Mouse (Mus musculus): ENCODE data around the gene Tmem40. TPM values are rescaled to one million over a fixed set of nuclear protein-coding genes. Genes with fewer than 3 reads are reported as not detected.
A peak's percentile ranks its signal among the peaks of the same experiment; 100 is the strongest.

The Tmem40 gene
- polyA plus RNA-seq, 1 experiment from 2014 or later, result 2.1 TPM

DNA sequence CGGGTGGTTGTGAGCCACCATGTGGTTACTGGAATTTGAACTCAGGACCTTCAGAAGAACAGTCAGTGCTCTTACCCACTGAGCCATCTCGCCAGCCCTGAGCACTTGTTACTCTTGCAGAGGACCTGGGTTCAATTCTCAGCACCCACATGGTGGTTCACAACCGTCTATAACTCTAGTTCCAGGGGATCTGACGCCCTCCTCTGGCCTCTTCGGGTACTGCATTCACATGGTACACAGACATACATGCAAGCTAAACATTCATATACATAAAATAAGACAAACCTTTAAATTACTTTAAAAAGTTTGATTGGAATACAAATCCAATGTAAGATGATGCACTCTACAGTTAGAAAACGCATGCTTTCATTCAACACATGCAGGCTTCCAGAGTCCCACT lies 10.0 kb upstream of the Tmem40 start:
- DNase-seq (ENCODE audit: low spot score, missing footprints), result no peak
- 76% methylated on average over 6 of the region's 6 CpGs for WGBS
- H3K4me3 ChIP-seq (ENCODE audit: low read depth, low read length), result no peak overlapping the region
- H3K4me1 ChIP-seq (ENCODE audit: control insufficient read depth, insufficient read depth, low read length), result peaks cover 18% of the 10 kb centered on the region
- no peak overlapping the region for H3K27ac ChIP-seq (ENCODE audit: low read depth, low read length)
- no peak overlapping the region for H3K4me2 ChIP-seq
- no peak overlapping the region for H3K9ac ChIP-seq (ENCODE audit: low read length)
- no peaks in the 10 kb centered on the region for H3K9me3 ChIP-seq (ENCODE audit: control insufficient read depth, low read length)
- no peaks in the 10 kb centered on the region for H3K36me3 ChIP-seq (ENCODE audit: control insufficient read depth, insufficient read depth, low read length)
- no peak for ATAC-seq (ENCODE audit: low FRiP score)
- no peaks in the 10 kb centered on the region for H3K27me3 ChIP-seq (ENCODE audit: control insufficient read depth, insufficient read depth, low read length)

DNA sequence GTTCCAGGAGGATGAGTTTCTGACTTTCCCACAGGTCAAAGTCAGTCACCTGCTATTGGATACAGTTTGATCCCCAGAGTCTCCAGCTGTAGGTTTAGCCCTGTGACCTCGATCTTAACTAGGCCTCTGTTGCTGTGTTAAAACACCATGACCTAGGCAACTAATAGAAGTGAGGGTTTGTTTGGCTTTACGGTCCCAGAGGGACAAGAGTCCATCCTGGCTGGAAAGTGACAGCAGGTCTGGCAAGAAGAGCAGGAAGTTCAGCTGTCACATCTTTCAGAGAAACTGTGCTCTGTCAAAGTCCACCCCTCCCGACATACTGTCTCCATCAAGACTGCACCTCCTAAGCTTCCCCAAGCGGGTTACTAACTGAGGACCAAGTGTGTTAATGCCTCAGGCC lies 8.6 kb upstream of the Tmem40 start:
- WGBS, result 85% methylated on average over 4 of the region's 4 CpGs
- Histone ChIP-seq H3K27me3 (ENCODE audit: control insufficient read depth, insufficient read depth, low read length) (no peaks in the 10 kb centered on the region), H3K9ac (ENCODE audit: low read length) (no peak overlapping the region), H3K27ac (ENCODE audit: low read depth, low read length) (no peak overlapping the region), H3K4me2 (no peak overlapping the region), H3K9me3 (ENCODE audit: control insufficient read depth, low read length) (no peaks in the 10 kb centered on the region), H3K36me3 (ENCODE audit: control insufficient read depth, insufficient read depth, low read length) (no peaks in the 10 kb centered on the region), H3K4me3 (ENCODE audit: low read depth, low read length) (no peak overlapping the region), H3K4me1 (ENCODE audit: control insufficient read depth, insufficient read depth, low read length) (peaks cover 9% of the 10 kb centered on the region)
- ATAC-seq (ENCODE audit: low FRiP score), result no peak
- no peak for DNase-seq (ENCODE audit: low spot score, missing footprints)

DNA sequence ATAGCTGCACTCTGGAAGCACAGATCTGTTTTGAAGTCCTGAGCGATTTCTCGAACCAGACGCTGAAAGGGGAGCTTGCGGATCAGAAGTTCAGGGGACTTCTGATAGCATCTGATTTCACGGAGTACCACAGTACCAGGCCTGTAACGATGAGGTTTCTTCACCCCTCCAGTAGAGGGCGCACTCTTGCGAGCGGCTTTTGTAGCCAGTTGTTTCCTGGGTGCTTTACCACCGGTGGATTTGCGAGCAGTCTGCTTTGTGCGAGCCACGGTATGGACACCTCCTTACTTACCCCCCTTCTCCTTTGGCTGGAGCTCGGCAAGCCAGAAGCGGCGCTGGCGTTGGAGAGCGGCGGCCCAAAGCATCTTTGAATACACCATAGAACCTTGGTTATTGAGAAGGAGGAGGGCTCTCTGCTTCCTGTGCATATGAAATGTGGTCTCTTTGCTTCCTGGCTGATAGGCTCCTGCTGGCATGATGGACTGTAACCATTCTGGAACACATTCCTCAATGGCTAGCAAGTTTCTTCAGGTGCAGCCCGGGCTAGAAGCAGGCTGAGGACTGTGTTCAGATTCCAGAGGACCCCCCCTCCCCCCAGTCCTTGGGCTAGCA lies 8.0 kb upstream of the Tmem40 start:
- H3K9ac ChIP-seq (ENCODE audit: low read length), result no peak overlapping the region
- H3K4me1 ChIP-seq (ENCODE audit: control insufficient read depth, insufficient read depth, low read length), result peaks cover 2% of the 10 kb centered on the region
- WGBS, result 87% methylated on average over 20 of the region's 20 CpGs
- no peaks in the 10 kb centered on the region for H3K27me3 ChIP-seq (ENCODE audit: control insufficient read depth, insufficient read depth, low read length)
- H3K36me3 ChIP-seq (ENCODE audit: control insufficient read depth, insufficient read depth, low read length), result no peaks in the 10 kb centered on the region
- no peak overlapping the region for H3K4me2 ChIP-seq
- no peak overlapping the region for H3K4me3 ChIP-seq (ENCODE audit: low read depth, low read length)
- no peaks in the 10 kb centered on the region for H3K9me3 ChIP-seq (ENCODE audit: control insufficient read depth, low read length)
- DNase-seq (ENCODE audit: low spot score, missing footprints), result no peak
- no peak overlapping the region for H3K27ac ChIP-seq (ENCODE audit: low read depth, low read length)
- no peak for ATAC-seq (ENCODE audit: low FRiP score)

DNA sequence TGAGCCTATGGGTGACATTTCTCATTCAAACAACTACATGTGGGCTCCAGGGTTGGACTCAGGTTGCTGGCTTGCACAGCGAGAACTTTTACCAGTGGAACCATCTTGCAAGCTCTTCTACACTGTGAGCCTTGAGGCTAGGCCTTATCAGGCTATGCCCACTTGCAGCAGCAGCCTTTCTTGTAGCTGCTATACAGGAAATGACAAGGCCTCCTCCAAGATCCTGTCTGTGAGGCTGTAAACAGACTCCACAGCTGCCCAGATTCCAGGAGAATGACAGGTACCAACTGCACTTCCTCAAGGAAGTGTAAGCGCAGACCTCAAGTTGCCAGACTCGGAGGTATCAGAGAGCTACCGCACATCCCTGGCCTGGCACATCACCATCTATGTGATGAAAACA lies 6.0 kb upstream of the Tmem40 start:
- DNase-seq (ENCODE audit: low spot score, missing footprints) (no peak), ATAC-seq (ENCODE audit: low FRiP score) (no peak)
- Histone ChIP-seq H3K4me2 (no peak overlapping the region), H3K9ac (ENCODE audit: low read length) (no peak overlapping the region), H3K4me1 (ENCODE audit: control insufficient read depth, insufficient read depth, low read length) (peaks cover 8% of the 10 kb centered on the region), H3K27me3 (ENCODE audit: control insufficient read depth, insufficient read depth, low read length) (no peaks in the 10 kb centered on the region), H3K36me3 (ENCODE audit: control insufficient read depth, insufficient read depth, low read length) (no peaks in the 10 kb centered on the region), H3K27ac (ENCODE audit: low read depth, low read length) (no peak overlapping the region), H3K9me3 (ENCODE audit: control insufficient read depth, low read length) (no peaks in the 10 kb centered on the region), H3K4me3 (ENCODE audit: low read depth, low read length) (no peak overlapping the region)
- WGBS, result 92% methylated on average over 4 of the region's 4 CpGs

DNA sequence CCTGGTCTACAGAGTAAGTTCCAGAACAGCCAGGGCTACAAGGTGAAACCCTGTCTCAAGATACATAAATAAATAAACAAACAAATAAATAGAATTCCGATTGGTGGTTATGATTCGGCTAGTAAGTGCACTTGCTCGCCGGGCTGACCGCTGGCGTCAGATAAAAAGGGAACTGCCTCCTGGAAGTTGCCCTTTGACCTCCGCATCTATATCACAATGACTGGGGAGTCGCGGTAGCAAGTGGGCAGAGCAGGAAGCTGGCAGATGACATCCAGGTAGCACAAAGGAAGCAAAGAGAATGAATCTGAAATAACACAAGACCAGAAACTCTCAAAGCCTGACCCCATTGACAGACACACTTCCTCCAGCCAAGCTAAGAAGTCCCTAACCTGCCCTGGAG lies 5.1 kb upstream of the Tmem40 start:
- no peaks in the 10 kb centered on the region for H3K27me3 ChIP-seq (ENCODE audit: control insufficient read depth, insufficient read depth, low read length)
- ATAC-seq (ENCODE audit: low FRiP score) (no peak), DNase-seq (ENCODE audit: low spot score, missing footprints) (no peak)
- no peak overlapping the region for H3K4me3 ChIP-seq (ENCODE audit: low read depth, low read length)
- peaks cover 13% of the 10 kb centered on the region for H3K4me1 ChIP-seq (ENCODE audit: control insufficient read depth, insufficient read depth, low read length)
- H3K36me3 ChIP-seq (ENCODE audit: control insufficient read depth, insufficient read depth, low read length), result no peaks in the 10 kb centered on the region
- H3K27ac ChIP-seq (ENCODE audit: low read depth, low read length), result no peak overlapping the region
- WGBS, result 43% methylated on average over 9 of the region's 9 CpGs
- H3K4me2 ChIP-seq, result no peak overlapping the region
- no peak overlapping the region for H3K9ac ChIP-seq (ENCODE audit: low read length)
- H3K9me3 ChIP-seq (ENCODE audit: control insufficient read depth, low read length), result no peaks in the 10 kb centered on the region

DNA sequence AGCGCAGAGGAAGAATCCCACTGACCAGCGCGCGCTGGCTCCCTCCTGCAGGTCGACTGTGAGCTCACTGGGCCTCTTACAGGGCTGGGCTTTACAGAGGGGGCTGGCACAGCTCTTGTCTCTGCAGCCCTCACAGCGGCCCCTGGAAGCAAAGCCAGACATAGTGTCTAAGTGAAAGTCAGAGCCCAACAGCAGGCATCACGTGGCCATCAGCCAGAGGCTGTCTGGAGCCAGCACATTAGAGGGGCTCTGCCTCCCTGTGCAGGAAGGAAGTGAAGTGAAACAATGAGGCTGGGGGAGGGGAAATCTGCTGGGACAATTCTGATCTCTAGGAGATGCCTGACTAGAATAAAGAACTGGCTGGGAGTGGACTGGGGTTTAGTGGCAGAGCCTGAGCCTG lies 2.0 kb upstream of the Tmem40 start:
- Histone ChIP-seq H3K9me3 (ENCODE audit: control insufficient read depth, low read length) (no peaks in the 10 kb centered on the region), H3K4me1 (ENCODE audit: control insufficient read depth, insufficient read depth, low read length) (peaks cover 15% of the 10 kb centered on the region), H3K27ac (ENCODE audit: low read depth, low read length) (peak overlapping the region; percentile 84), H3K9ac (ENCODE audit: low read length) (peak overlapping the region; percentile 54), H3K4me3 (ENCODE audit: low read depth, low read length) (no peak overlapping the region), H3K27me3 (ENCODE audit: control insufficient read depth, insufficient read depth, low read length) (no peaks in the 10 kb centered on the region), H3K36me3 (ENCODE audit: control insufficient read depth, insufficient read depth, low read length) (no peaks in the 10 kb centered on the region), H3K4me2 (no peak overlapping the region)
- peak; percentile 92 for DNase-seq (ENCODE audit: low spot score, missing footprints)
- peak; percentile 87 for ATAC-seq (ENCODE audit: low FRiP score)
- 6% methylated on average over 7 of the region's 7 CpGs for WGBS

DNA sequence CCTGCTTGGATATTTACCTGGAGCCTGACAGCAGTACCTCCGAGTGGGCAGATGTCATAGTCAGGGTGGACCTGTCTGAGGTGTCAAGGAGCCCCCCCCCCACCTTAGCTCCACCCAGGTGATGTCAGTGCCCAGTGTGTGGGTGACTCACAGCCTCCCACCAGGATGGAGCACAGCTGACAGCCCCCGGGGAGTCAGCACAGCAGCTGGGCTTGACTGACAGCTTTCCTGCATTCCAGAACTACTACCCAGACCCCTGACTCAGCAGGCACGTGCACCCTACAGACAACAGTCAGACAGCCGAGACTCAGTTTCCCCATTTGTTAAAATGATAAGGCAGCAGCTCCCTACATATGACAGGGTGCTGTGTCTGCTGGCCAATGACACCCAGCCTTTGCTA lies 1.2 kb downstream of the Tmem40 start:
- DNase-seq (ENCODE audit: low spot score, missing footprints) (no peak), ATAC-seq (ENCODE audit: low FRiP score) (no peak)
- H3K4me1 ChIP-seq (ENCODE audit: control insufficient read depth, insufficient read depth, low read length), result peaks cover 15% of the 10 kb centered on the region
- no peak overlapping the region for H3K9ac ChIP-seq (ENCODE audit: low read length)
- H3K4me3 ChIP-seq (ENCODE audit: low read depth, low read length), result no peak overlapping the region
- 57% methylated on average over 4 of the region's 4 CpGs for WGBS
- no peak overlapping the region for H3K4me2 ChIP-seq
- H3K9me3 ChIP-seq (ENCODE audit: control insufficient read depth, low read length), result no peaks in the 10 kb centered on the region
- no peak overlapping the region for H3K27ac ChIP-seq (ENCODE audit: low read depth, low read length)
- H3K27me3 ChIP-seq (ENCODE audit: control insufficient read depth, insufficient read depth, low read length), result no peaks in the 10 kb centered on the region
- H3K36me3 ChIP-seq (ENCODE audit: control insufficient read depth, insufficient read depth, low read length), result no peaks in the 10 kb centered on the region

DNA sequence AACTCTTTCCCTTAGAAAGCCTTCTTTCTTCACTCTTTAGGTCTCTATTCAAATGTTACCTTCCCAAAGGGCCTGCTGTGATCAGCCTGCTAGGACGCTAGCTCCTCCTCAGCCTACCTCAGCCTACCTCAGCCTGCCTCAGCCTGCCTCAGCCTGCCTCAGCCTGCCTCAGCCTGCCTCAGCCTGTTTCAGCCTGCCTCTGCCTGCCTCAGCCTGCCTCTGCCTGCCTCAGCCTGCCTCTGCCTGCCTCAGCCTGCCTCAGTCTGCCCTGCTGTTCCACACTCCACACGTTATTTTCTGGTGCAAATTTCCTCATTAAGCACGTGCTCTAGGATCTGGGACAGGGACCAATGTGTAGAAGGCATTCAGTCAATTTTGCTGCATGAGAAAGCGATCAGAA lies 2.1 kb downstream of the Tmem40 start:
- Histone ChIP-seq H3K27ac (ENCODE audit: low read depth, low read length) (no peak overlapping the region), H3K9me3 (ENCODE audit: control insufficient read depth, low read length) (no peaks in the 10 kb centered on the region), H3K9ac (ENCODE audit: low read length) (no peak overlapping the region), H3K4me2 (no peak overlapping the region), H3K4me3 (ENCODE audit: low read depth, low read length) (no peak overlapping the region), H3K27me3 (ENCODE audit: control insufficient read depth, insufficient read depth, low read length) (no peaks in the 10 kb centered on the region), H3K36me3 (ENCODE audit: control insufficient read depth, insufficient read depth, low read length) (no peaks in the 10 kb centered on the region), H3K4me1 (ENCODE audit: control insufficient read depth, insufficient read depth, low read length) (peaks cover 15% of the 10 kb centered on the region)
- WGBS, result 91% methylated on average over 4 of the region's 4 CpGs
- no peak for ATAC-seq (ENCODE audit: low FRiP score)
- DNase-seq (ENCODE audit: low spot score, missing footprints), result no peak

DNA sequence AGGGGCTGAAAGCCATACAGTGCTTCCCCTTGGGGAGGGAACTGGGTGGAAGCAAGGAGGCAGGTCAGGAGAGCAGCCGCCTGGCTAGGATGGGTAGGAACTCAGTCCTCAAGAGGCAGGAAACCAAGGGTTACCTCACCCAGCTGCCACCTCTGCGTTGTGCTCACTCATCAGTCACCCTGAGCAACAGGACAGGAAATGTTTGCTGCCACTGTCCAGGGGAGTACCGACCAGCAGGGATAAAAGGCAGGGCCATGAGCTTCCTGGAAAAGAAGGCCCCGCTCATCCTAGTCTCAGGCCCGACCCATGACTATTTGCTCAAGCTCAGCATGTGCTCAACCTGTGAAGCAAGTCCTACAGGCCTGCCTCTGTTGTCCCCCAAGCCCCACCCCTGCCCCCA lies 2.7 kb downstream of the Tmem40 start:
- Histone ChIP-seq H3K9me3 (ENCODE audit: control insufficient read depth, low read length) (no peaks in the 10 kb centered on the region), H3K4me2 (no peak overlapping the region), H3K4me3 (ENCODE audit: low read depth, low read length) (no peak overlapping the region), H3K36me3 (ENCODE audit: control insufficient read depth, insufficient read depth, low read length) (no peaks in the 10 kb centered on the region), H3K27me3 (ENCODE audit: control insufficient read depth, insufficient read depth, low read length) (no peaks in the 10 kb centered on the region), H3K27ac (ENCODE audit: low read depth, low read length) (no peak overlapping the region), H3K4me1 (ENCODE audit: control insufficient read depth, insufficient read depth, low read length) (peaks cover 15% of the 10 kb centered on the region), H3K9ac (ENCODE audit: low read length) (no peak overlapping the region)
- DNase-seq (ENCODE audit: low spot score, missing footprints) (peak; percentile 84), ATAC-seq (ENCODE audit: low FRiP score) (no peak)
- WGBS, result 81% methylated on average over 5 of the region's 5 CpGs

All from midbrain, embryonic 11.5 days (tissue).